Mouse (Mus musculus): ENCODE measurements around the gene Rassf3. TPM values are rescaled to one million over a fixed set of nuclear protein-coding genes. Genes with fewer than 3 reads are reported as not detected.

Rassf3 gene
- total RNA-seq (2022): 10 to 100 TPM in 3 of 4 experiments, 1 to 10 TPM in 1; 9.3 to 20.4 (median 15.3) TPM

- DNase-seq (ENCODE audit: low spot score in 2 of 2): peak; percentile 51 to 62
Measured at GRCm38 (mm10) chr10:121476190-121476967, at the start of gene Rassf3. Gene Rassf3, minus strand, starts transcription at chr10:121476347.

- no peak for DNase-seq (ENCODE audit: low spot score in 2 of 2)
Measured at GRCm38 (mm10) chr10:121520923-121521585, 44.9 kb upstream of the Rassf3 start.

GRCm38 (mm10) chr10:121519710-121520109 lies 43.6 kb upstream of the Rassf3 start:
- DNase-seq (ENCODE audit: low spot score in 2 of 2): no peak

- DNase-seq (ENCODE audit: low spot score in 2 of 2): peak; percentile 62 to 86
Measured at GRCm38 (mm10) chr10:121516008-121516600, 40.0 kb upstream of the Rassf3 start.

- DNase-seq (ENCODE audit: low spot score in 2 of 2): no peak
Measured at GRCm38 (mm10) chr10:121509751-121510643, 33.9 kb upstream of the Rassf3 start.

GRCm38 (mm10) chr10:121507755-121508544 lies 31.8 kb upstream of the Rassf3 start:
- DNase-seq (ENCODE audit: low spot score in 2 of 2): no peak

- DNase-seq (ENCODE audit: low spot score in 2 of 2): peak; percentile 23 to 30
Measured at GRCm38 (mm10) chr10:121506731-121507583, 30.8 kb upstream of the Rassf3 start.

- DNase-seq (ENCODE audit: low spot score in 2 of 2): no peak
Measured at GRCm38 (mm10) chr10:121505929-121506328, 29.8 kb upstream of the Rassf3 start.

GRCm38 (mm10) chr10:121504973-121505911 lies 29.1 kb upstream of the Rassf3 start:
- DNase-seq (ENCODE audit: low spot score in 2 of 2): peak; percentile 71 to 78

GRCm38 (mm10) chr10:121501160-121501559 lies 25.0 kb upstream of the Rassf3 start:
- no peak for DNase-seq (ENCODE audit: low spot score in 2 of 2)

GRCm38 (mm10) chr10:121500034-121500433 lies 23.9 kb upstream of the Rassf3 start:
- no peak for DNase-seq (ENCODE audit: low spot score in 2 of 2)

- DNase-seq (ENCODE audit: low spot score in 2 of 2): no peak
Measured at GRCm38 (mm10) chr10:121499063-121499462, 22.9 kb upstream of the Rassf3 start.

GRCm38 (mm10) chr10:121498481-121498904 lies 22.3 kb upstream of the Rassf3 start:
- DNase-seq (ENCODE audit: low spot score in 2 of 2): no peak

GRCm38 (mm10) chr10:121497968-121498367 lies 21.8 kb upstream of the Rassf3 start:
- DNase-seq (ENCODE audit: low spot score in 2 of 2): no peak

- DNase-seq (ENCODE audit: low spot score in 2 of 2): no peak
Measured at GRCm38 (mm10) chr10:121496616-121497015, 20.5 kb upstream of the Rassf3 start.

- no peak for DNase-seq (ENCODE audit: low spot score in 2 of 2)
Measured at GRCm38 (mm10) chr10:121494163-121494425, 17.9 kb upstream of the Rassf3 start.

- no peak for DNase-seq (ENCODE audit: low spot score in 2 of 2)
Measured at GRCm38 (mm10) chr10:121493374-121494162, 17.4 kb upstream of the Rassf3 start.
